Mouse (Mus musculus) liver, embryonic 14.5 days (tissue): Measurements from ENCODE around the gene Ninl. TPM values are rescaled to one million over a fixed set of nuclear protein-coding genes. Genes with fewer than 3 reads are reported as not detected.

Source experiments
- ATAC-seq: fragments of 200-750 bp; cut with Nextera tagmentation; 2 replicates; pipeline ENCODE4 v1.8.0; 2017; ENCODE audit warnings: moderate number of reproducible peaks, mild to moderate bottlenecking, moderate library complexity; ENCODE audit not compliant: insufficient read depth
- DNase-seq, 3 experiments: peaks; one replicate each; pipeline ENCODE4 v3.0.0-alpha.2; 2012 to 2013; ENCODE audit warnings: low read depth in 3 of 3, low spot score in 3 of 3
- H3K27ac ChIP-seq: fragments of 300-500 bp; sonication (generic); 2 replicates; pipeline ENCODE4 v1.5.1; 2014; ENCODE audit warnings: moderate library complexity, mild to moderate bottlenecking, control low read depth, inconsistent platforms
- H3K27me3 ChIP-seq: fragments of 300-500 bp; sonication (generic); 2 replicates; pipeline ENCODE4 v1.6.1; 2014; ENCODE audit warnings: mild to moderate bottlenecking, low read length, moderate library complexity; ENCODE audit not compliant: control insufficient read depth, insufficient read depth
- H3K36me3 ChIP-seq: fragments of 300-500 bp; sonication (generic); replicated peaks from 2 replicates; pipeline ENCODE4 v1.6.1; 2014; ENCODE audit warnings: low read depth; ENCODE audit not compliant: control insufficient read depth, insufficient read depth
- H3K4me1 ChIP-seq, 2 experiments: fragments of 200-500 bp in 1 of 2; fragments of 300-500 bp in 1 of 2; sonication (generic) in 1 of 2; replicated peaks; 2 replicates each; pipeline ENCODE4 v1.6.1; 2012 to 2014; ENCODE audit warnings: antibody characterized with exemption in 1 of 2, inconsistent platforms in 1 of 2, low read length in 1 of 2; ENCODE audit not compliant: control insufficient read depth in 2 of 2, insufficient read depth in 2 of 2
- H3K4me2 ChIP-seq: fragments of 300-500 bp; sonication (generic); 2 replicates; pipeline ENCODE4 v1.6.1; 2014; ENCODE audit warnings: low read depth, mild to moderate bottlenecking, control low read depth, moderate library complexity
- H3K4me3 ChIP-seq, 2 experiments: fragments of 200-500 bp in 1 of 2; fragments of 300-500 bp in 1 of 2; sonication (generic) in 1 of 2; 2 replicates each; pipeline ENCODE4 v1.5.1; 2012 to 2014; ENCODE audit warnings: low read depth in 2 of 2, low read length in 2 of 2, mild to moderate bottlenecking in 2 of 2, control low read depth in 1 of 2, inconsistent platforms in 1 of 2, moderate library complexity in 1 of 2; ENCODE audit not compliant: insufficient read depth in 1 of 2
- H3K9ac ChIP-seq: fragments of 300-500 bp; sonication (generic); replicated peaks from 2 replicates; pipeline ENCODE4 v1.6.1; 2014; ENCODE audit warnings: mild to moderate bottlenecking, control low read depth, moderate library complexity
- H3K9me3 ChIP-seq: fragments of 300-500 bp; sonication (generic); 2 replicates; pipeline ENCODE4 v1.6.1; 2016; ENCODE audit warnings: low read length, mixed read lengths; ENCODE audit not compliant: control insufficient read depth
- CTCF ChIP-seq: IDR thresholded peaks from 2 replicates; pipeline ENCODE4 v1.5.1; 2016; ENCODE audit warnings: antibody characterized with exemption, low read depth, control low read depth
- EP300 ChIP-seq: IDR thresholded peaks from 2 replicates; pipeline ENCODE4 v1.6.1; 2016; ENCODE audit warnings: antibody characterized with exemption, low read depth
- WGBS: fragments of 180-500 bp; shearing (Covaris S2); extraction: QIAGEN DNeasy Blood & Tissue Kit; methylation state at CpG from one replicate; pipeline ENCODE4 v1.1.7; 2014; ENCODE audit not compliant: insufficient replicate concordance; 5-methylcytosine and 5-hydroxymethylcytosine counted together
- polyA plus RNA-seq, 2 experiments: library from polyadenylated mRNA; depleted of rRNA in 1 of 2; stranded (reverse) in 1 of 2; unstranded in 1 of 2; fragments of >200 nt; fragmentation: Nextera tagmentation in 1 of 2; extraction: Ambion mirVana in 1 of 2; gene quantifications; 2 replicates each; pipeline versions ENCODE4 v1.2.1 to v1.2.3; 2012 to 2014

Ninl gene
- polyA plus RNA-seq, 2 experiments = 7.0 to 17.3 TPM

DNA sequence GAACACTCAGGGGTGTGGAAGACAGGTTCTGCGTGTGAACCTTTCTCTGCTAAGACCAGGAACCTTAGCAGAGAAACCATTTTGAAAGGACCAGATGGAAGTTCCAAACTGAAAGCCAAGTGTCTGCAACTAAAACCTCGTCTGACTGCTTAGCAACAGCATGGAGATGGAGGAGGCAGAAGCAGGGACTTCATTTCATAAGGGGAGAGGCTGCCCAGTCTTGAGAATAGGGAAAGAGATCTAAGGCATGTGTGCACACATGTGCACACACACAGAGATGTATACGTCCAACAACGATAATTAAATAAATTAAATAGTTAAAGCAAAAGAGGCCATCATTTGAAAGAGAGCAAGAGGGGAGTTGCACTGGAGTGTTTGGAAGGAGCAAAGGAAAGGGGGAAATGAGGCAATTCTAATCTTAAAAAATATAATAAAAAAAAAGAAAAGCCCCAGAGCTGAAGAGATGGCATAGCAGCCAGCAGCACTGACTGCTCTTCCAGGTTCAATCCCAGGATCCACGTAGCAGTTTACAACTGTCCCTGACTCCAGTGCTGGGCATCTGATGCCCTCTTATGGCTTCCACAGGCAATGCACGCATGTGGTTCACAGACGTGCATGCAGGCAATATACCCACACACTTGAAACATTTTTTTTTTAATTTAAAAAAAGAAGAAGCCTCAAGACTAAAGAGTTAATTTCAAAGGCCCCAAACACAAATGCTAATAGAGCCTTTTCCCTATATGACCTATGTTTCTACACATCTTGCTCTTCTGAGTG lies 38.6 kb downstream of the Ninl start:
- no peaks in the 10 kb centered on the region for H3K36me3 ChIP-seq
- TF ChIP-seq CTCF (peak; percentile 87), EP300 (no peak)
- no peaks in the 10 kb centered on the region for H3K27me3 ChIP-seq
- H3K27ac ChIP-seq = no peak overlapping the region
- DNase-seq (no peak), ATAC-seq (peak; percentile 44; the same call in 1 of the 2 replicates)
- WGBS = 50% methylated on average over 7 of the region's 7 CpGs
- H3K9ac ChIP-seq = no peak overlapping the region
- H3K4me1 ChIP-seq = peaks cover 26 to 29% of the 10 kb centered on the region in 2 experiments
- H3K9me3 ChIP-seq = no peaks in the 10 kb centered on the region
- no peak overlapping the region for H3K4me3 ChIP-seq
- no peak overlapping the region for H3K4me2 ChIP-seq

- no peak overlapping the region for H3K27ac ChIP-seq
- no peak overlapping the region for H3K4me3 ChIP-seq
- no peak for TF ChIP-seq EP300
- no peak for TF ChIP-seq CTCF
- no peak for DNase-seq
- no peaks in the 10 kb centered on the region for H3K9me3 ChIP-seq
- ATAC-seq = no peak
- no peak overlapping the region for H3K4me2 ChIP-seq
- H3K36me3 ChIP-seq = no peaks in the 10 kb centered on the region
- H3K9ac ChIP-seq = no peak overlapping the region
- peaks cover 16 to 22% of the 10 kb centered on the region in 2 experiments for H3K4me1 ChIP-seq
- WGBS = 80% methylated on average over 3 of the region's 3 CpGs
- H3K27me3 ChIP-seq = no peaks in the 10 kb centered on the region
These were observed 40.2 kb downstream of the Ninl start for GRCm38 (mm10) chr2:150999021-150999420.

GRCm38 (mm10) chr2:150997618-150998017 lies 41.6 kb downstream of the Ninl start:
- Histone ChIP-seq H3K9ac (no peak overlapping the region), H3K36me3 (no peaks in the 10 kb centered on the region), H3K27me3 (no peaks in the 10 kb centered on the region), H3K9me3 (no peaks in the 10 kb centered on the region), H3K4me2 (no peak overlapping the region), H3K27ac (no peak overlapping the region), H3K4me3 (no peak overlapping the region), H3K4me1 (peaks cover 9 to 15% of the 10 kb centered on the region in 2 experiments)
- TF ChIP-seq EP300 (no peak), CTCF (no peak)
- DNase-seq (no peak), ATAC-seq (no peak)
- WGBS = 85% methylated on average over 5 of the region's 5 CpGs

DNA sequence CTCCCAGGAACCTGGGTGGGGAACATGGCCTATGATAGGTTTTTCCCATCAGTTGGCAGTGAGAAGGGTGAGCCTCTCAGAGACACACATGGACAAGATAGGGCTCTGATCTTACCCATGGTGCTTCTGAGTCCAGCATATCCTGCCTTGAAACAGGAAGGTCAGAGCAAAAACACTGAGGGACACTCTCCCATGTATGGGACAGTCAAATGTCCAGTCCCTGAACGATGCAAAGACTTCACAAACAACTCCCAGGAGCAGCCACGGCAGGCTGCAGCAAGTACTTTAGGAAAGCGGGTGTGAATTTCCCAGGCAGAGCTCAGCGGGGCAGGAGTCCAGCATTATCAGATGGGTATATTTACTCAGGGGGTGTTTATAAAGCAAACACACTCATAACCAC lies 43.9 kb downstream of the Ninl start:
- DNase-seq (no peak), ATAC-seq (no peak)
- no peaks in the 10 kb centered on the region for H3K27me3 ChIP-seq
- H3K4me3 ChIP-seq = no peak overlapping the region
- peaks cover 4 to 8% of the 10 kb centered on the region in 2 experiments for H3K4me1 ChIP-seq
- H3K9me3 ChIP-seq = no peaks in the 10 kb centered on the region
- no peaks in the 10 kb centered on the region for H3K36me3 ChIP-seq
- no peak overlapping the region for H3K27ac ChIP-seq
- H3K9ac ChIP-seq = no peak overlapping the region
- 73% methylated on average over 4 of the region's 4 CpGs for WGBS
- TF ChIP-seq CTCF = no peak
- TF ChIP-seq EP300 = no peak
- H3K4me2 ChIP-seq = no peak overlapping the region

GRCm38 (mm10) chr2:150991050-150991449 lies 48.1 kb downstream of the Ninl start:
- H3K4me2 ChIP-seq = no peak overlapping the region
- peaks cover 4 to 8% of the 10 kb centered on the region in 2 experiments for H3K4me1 ChIP-seq
- 74% methylated on average over 4 of the region's 4 CpGs for WGBS
- H3K9ac ChIP-seq = no peak overlapping the region
- ATAC-seq (no peak), DNase-seq (no peak)
- H3K27ac ChIP-seq = no peak overlapping the region
- no peaks in the 10 kb centered on the region for H3K27me3 ChIP-seq
- no peaks in the 10 kb centered on the region for H3K36me3 ChIP-seq
- no peak for TF ChIP-seq EP300
- TF ChIP-seq CTCF = no peak
- H3K4me3 ChIP-seq = no peak overlapping the region
- H3K9me3 ChIP-seq = no peaks in the 10 kb centered on the region
